Mouse (Mus musculus): ENCODE results near the gene Duxf3. TPM values are rescaled to one million over a fixed set of nuclear protein-coding genes. Genes with fewer than 3 reads are reported as not detected.

The Duxf3 gene
- not detected for polyA plus RNA-seq (2014; fragmentation: Illumina TruSeq; extraction: RNeasy Lipid Tissue Mini Kit (QIAGEN cat#74804); ENCODE audit: low read depth, low replicate concordance)

GRCm38 (mm10) chr10:58232641-58232969 is at the start of gene Duxf3:
Gene Duxf3 (minus strand): TSS chr10:58232675.

GRCm38 (mm10) chr10:58255213-58255892 is 22.9 kb upstream of the Duxf3 start, which contains the start of gene Gcc2:
Gene Gcc2 (plus strand): TSS chr10:58255497.

GRCm38 (mm10) chr10:58236613-58237012 is 4.1 kb upstream of the Duxf3 start, which contains the start of gene Gm4981:
Gene Gm4981 (minus strand): TSS chr10:58236701.

GRCm38 (mm10) chr10:58224827-58225785 is 7.4 kb downstream of the Duxf3 start, which contains the start of gene AW822073:
Gene AW822073 (minus strand): TSS chr10:58224930.

Other genes starting within 250 kb of the Duxf3 start
- not detected for gene AW822073, start 7.7 kb downstream of the Duxf3 start, polyA plus RNA-seq (2014; fragmentation: Illumina TruSeq; extraction: RNeasy Lipid Tissue Mini Kit (QIAGEN cat#74804); ENCODE audit: low read depth, low replicate concordance)
- gene Gm4981, start 4.0 kb upstream of the Duxf3 start, polyA plus RNA-seq (2014; fragmentation: Illumina TruSeq; extraction: RNeasy Lipid Tissue Mini Kit (QIAGEN cat#74804); ENCODE audit: low read depth, low replicate concordance), result not detected
- 14.0 TPM for gene Gcc2, start 22.8 kb upstream of the Duxf3 start, polyA plus RNA-seq (2014; fragmentation: Illumina TruSeq; extraction: RNeasy Lipid Tissue Mini Kit (QIAGEN cat#74804); ENCODE audit: low read depth, low replicate concordance)
- gene Lims1, start 90.8 kb upstream of the Duxf3 start, polyA plus RNA-seq (2014; fragmentation: Illumina TruSeq; extraction: RNeasy Lipid Tissue Mini Kit (QIAGEN cat#74804); ENCODE audit: low read depth, low replicate concordance), result 111 TPM
- gene Ranbp2, start 214.2 kb upstream of the Duxf3 start, polyA plus RNA-seq (2014; fragmentation: Illumina TruSeq; extraction: RNeasy Lipid Tissue Mini Kit (QIAGEN cat#74804); ENCODE audit: low read depth, low replicate concordance), result 28.0 TPM